ENCODE assay signal across 8 mouse cellular contexts in the genomic region with DNA sequence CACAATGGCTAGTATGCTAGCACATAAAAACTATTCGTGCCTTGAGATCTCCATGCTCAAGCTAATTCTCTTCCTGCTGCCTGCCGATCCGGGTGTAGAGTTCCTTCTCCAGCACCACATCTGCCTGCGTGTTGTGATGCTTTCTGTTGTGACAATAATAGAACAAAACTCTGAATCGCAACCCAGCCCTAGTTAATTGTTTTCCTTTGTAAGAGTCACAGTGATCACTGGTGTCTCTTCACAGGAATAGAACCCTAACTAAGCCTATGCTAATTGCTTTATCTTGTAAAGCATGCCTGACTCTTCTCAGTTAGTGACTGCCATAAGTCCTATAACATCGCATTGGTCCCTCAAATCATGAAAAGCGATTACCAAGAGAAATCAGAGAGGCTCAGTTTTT. TPM values are rescaled to one million over a fixed set of nuclear protein-coding genes. Genes with fewer than 3 reads are reported as not detected.
"Had no signal": no experiment of that assay in that cellular context is flagged by ENCODE, and none has a peak within 500 bp of the region (broad histone marks: within the 10 kb centered on the region; RNA-seq: fewer than 3 reads in every experiment).

No protein-coding gene starts in this region.

- DNase-seq: lung, adult 18-20 months; right cerebral cortex, adult 18-20 months; right cerebral cortex, postnatal 25 days; right cerebral cortex, postnatal 4 days; thymus, adult 2 months; thymus, postnatal 25 days had no signal

RNA-seq across cellular contexts. Expression of gene Olfr287, which starts 5.2 kb away (rescaled TPM):
- total RNA-seq: megakaryocyte, adult 5-6 weeks; megakaryocyte-erythroid progenitor cell, adult 5-6 weeks had no signal

RNA-seq across cellular contexts. Expression of gene Gm44579, which starts 5.3 kb away (rescaled TPM):
- total RNA-seq: megakaryocyte, adult 5-6 weeks; megakaryocyte-erythroid progenitor cell, adult 5-6 weeks had no signal

RNA-seq across cellular contexts. Expression of gene Olfr286, which starts 8.2 kb away (rescaled TPM):
- total RNA-seq: megakaryocyte, adult 5-6 weeks; megakaryocyte-erythroid progenitor cell, adult 5-6 weeks had no signal

RNA-seq across cellular contexts. Expression of gene Olfr288, which starts 30.8 kb away (rescaled TPM):
- total RNA-seq: megakaryocyte, adult 5-6 weeks; megakaryocyte-erythroid progenitor cell, adult 5-6 weeks had no signal

RNA-seq across cellular contexts. Expression of gene H1fnt, which starts 31.0 kb away (rescaled TPM):
- total RNA-seq: megakaryocyte, adult 5-6 weeks; megakaryocyte-erythroid progenitor cell, adult 5-6 weeks had no signal
